Mouse (Mus musculus): ENCODE results near the gene Adprm. TPM values are rescaled to one million over a fixed set of nuclear protein-coding genes. Genes with fewer than 3 reads are reported as not detected.

Adprm gene
- polyA plus RNA-seq, 1 experiment from 2014 or later, result 17.3 TPM

DNA sequence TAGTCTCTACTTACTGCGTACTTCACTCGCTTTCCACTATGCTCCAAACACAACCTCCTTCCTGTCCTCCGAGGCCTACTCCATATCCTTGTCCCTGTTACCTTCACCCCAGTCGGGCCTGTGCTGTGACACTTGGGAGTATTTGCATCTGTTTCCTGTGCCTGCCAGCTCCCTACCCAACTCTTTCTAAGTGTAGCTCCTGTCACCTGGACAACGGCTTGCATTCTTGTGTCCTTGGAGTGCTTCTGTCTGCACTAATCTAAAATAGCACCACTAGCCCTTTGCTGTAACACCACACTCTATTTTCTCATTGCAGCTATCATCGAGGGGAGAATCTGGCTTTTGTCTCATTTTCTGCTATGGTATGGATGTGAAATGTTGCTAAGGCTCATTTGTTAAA, 11.9 kb downstream of the Adprm start:
- no peak overlapping the region for H3K4me2 ChIP-seq (replicated peaks; ENCODE audit: low read depth)
- TF ChIP-seq EP300 (optimal IDR thresholded peaks at IDR 0.05) (no peak), CTCF (IDR thresholded peaks at IDR 0.05; ENCODE audit: low read depth) (no peak)
- no peaks in the 10 kb centered on the region; the same call in 1 of the 2 replicates for H3K4me1 ChIP-seq (replicated peaks; ENCODE audit: control insufficient read depth, insufficient read depth)
- no peak overlapping the region for H3K27ac ChIP-seq (replicated peaks)
- H3K9ac ChIP-seq (ENCODE audit: low read length), result no peak overlapping the region
- H3K4me3 ChIP-seq (ENCODE audit: low read depth, low read length), result no peak overlapping the region
- ATAC-seq (ENCODE audit: low FRiP score, low TSS enrichment) (no peak), DNase-seq (ENCODE audit: low spot score) (no peak)
- WGBS, result 94% methylated on average over 6 of the region's 6 CpGs
- H3K9me3 ChIP-seq (ENCODE audit: control insufficient read depth, low read length), result no peaks in the 10 kb centered on the region
- H3K27me3 ChIP-seq (ENCODE audit: control insufficient read depth, insufficient read depth, low read length), result no peaks in the 10 kb centered on the region
- H3K36me3 ChIP-seq (ENCODE audit: control insufficient read depth, insufficient read depth, low read length), result peaks cover 4% of the 10 kb centered on the region

DNA sequence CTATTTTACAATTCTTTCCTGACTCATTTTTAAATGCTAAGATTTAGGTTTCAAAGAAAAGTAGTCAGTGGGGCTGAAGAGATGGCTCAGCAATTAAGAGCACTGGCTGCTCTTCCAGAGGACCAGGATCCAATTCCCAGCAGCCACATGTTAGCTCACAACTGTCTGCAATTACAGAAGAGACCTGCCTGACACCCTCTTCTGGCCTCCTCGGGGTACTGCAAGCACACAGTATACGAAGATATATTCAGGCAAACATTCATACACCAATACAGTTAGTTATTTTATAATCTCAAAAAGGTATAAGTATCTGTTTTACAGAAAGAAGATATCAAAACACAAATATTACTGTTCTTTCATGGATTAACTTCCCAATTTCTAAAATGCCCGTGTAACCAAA, 12.6 kb downstream of the Adprm start:
- Histone ChIP-seq H3K27ac (replicated peaks) (no peak overlapping the region), H3K9me3 (ENCODE audit: control insufficient read depth, low read length) (no peaks in the 10 kb centered on the region), H3K4me3 (ENCODE audit: low read depth, low read length) (no peak overlapping the region), H3K27me3 (ENCODE audit: control insufficient read depth, insufficient read depth, low read length) (no peaks in the 10 kb centered on the region), H3K4me2 (replicated peaks; ENCODE audit: low read depth) (no peak overlapping the region), H3K9ac (ENCODE audit: low read length) (no peak overlapping the region), H3K4me1 (replicated peaks; ENCODE audit: control insufficient read depth, insufficient read depth) (no peaks in the 10 kb centered on the region), H3K36me3 (ENCODE audit: control insufficient read depth, insufficient read depth, low read length) (peaks cover 4% of the 10 kb centered on the region)
- no peak for DNase-seq (ENCODE audit: low spot score)
- ATAC-seq (ENCODE audit: low FRiP score, low TSS enrichment), result no peak
- 96% methylated on average over 3 of the region's 3 CpGs for WGBS
- TF ChIP-seq CTCF (IDR thresholded peaks at IDR 0.05; ENCODE audit: low read depth) (peak; percentile 35), EP300 (optimal IDR thresholded peaks at IDR 0.05) (no peak)

- Histone ChIP-seq H3K36me3 (ENCODE audit: control insufficient read depth, insufficient read depth, low read length) (peaks cover 4% of the 10 kb centered on the region), H3K4me2 (replicated peaks; ENCODE audit: low read depth) (no peak overlapping the region), H3K27me3 (ENCODE audit: control insufficient read depth, insufficient read depth, low read length) (no peaks in the 10 kb centered on the region), H3K4me1 (replicated peaks; ENCODE audit: control insufficient read depth, insufficient read depth) (no peaks in the 10 kb centered on the region), H3K9ac (ENCODE audit: low read length) (no peak overlapping the region), H3K27ac (replicated peaks) (no peak overlapping the region), H3K4me3 (ENCODE audit: low read depth, low read length) (no peak overlapping the region), H3K9me3 (ENCODE audit: control insufficient read depth, low read length) (no peaks in the 10 kb centered on the region)
- 91% methylated on average over 9 of the region's 9 CpGs for WGBS
- ATAC-seq (ENCODE audit: low FRiP score, low TSS enrichment) (no peak), DNase-seq (ENCODE audit: low spot score) (no peak)
- TF ChIP-seq EP300 (optimal IDR thresholded peaks at IDR 0.05) (no peak), CTCF (IDR thresholded peaks at IDR 0.05; ENCODE audit: low read depth) (no peak)
Observed at GRCm38 (mm10) chr11:67036892-67037291, 15.5 kb downstream of the Adprm start.

GRCm38 (mm10) chr11:67036229-67036628, 16.2 kb downstream of the Adprm start:
- peaks cover 4% of the 10 kb centered on the region for H3K36me3 ChIP-seq (ENCODE audit: control insufficient read depth, insufficient read depth, low read length)
- H3K4me3 ChIP-seq (ENCODE audit: low read depth, low read length), result no peak overlapping the region
- H3K4me2 ChIP-seq (replicated peaks; ENCODE audit: low read depth), result no peak overlapping the region
- TF ChIP-seq EP300 (optimal IDR thresholded peaks at IDR 0.05) (no peak), CTCF (IDR thresholded peaks at IDR 0.05; ENCODE audit: low read depth) (no peak)
- whole genome bisulfite sequencing, result 79% methylated on average over 6 of the region's 6 CpGs
- no peaks in the 10 kb centered on the region for H3K9me3 ChIP-seq (ENCODE audit: control insufficient read depth, low read length)
- no peaks in the 10 kb centered on the region for H3K4me1 ChIP-seq (replicated peaks; ENCODE audit: control insufficient read depth, insufficient read depth)
- no peak for ATAC-seq (ENCODE audit: low FRiP score, low TSS enrichment)
- DNase-seq (ENCODE audit: low spot score), result no peak
- no peak overlapping the region for H3K9ac ChIP-seq (ENCODE audit: low read length)
- no peak overlapping the region for H3K27ac ChIP-seq (replicated peaks)
- H3K27me3 ChIP-seq (ENCODE audit: control insufficient read depth, insufficient read depth, low read length), result no peaks in the 10 kb centered on the region

GRCm38 (mm10) chr11:67034775-67035485, 17.5 kb downstream of the Adprm start:
- Histone ChIP-seq H3K36me3 (ENCODE audit: control insufficient read depth, insufficient read depth, low read length) (no peaks in the 10 kb centered on the region; the same call in 1 of the 2 replicates), H3K9me3 (ENCODE audit: control insufficient read depth, low read length) (no peaks in the 10 kb centered on the region), H3K4me3 (ENCODE audit: low read depth, low read length) (no peak overlapping the region), H3K27me3 (ENCODE audit: control insufficient read depth, insufficient read depth, low read length) (no peaks in the 10 kb centered on the region), H3K4me2 (replicated peaks; ENCODE audit: low read depth) (no peak overlapping the region), H3K9ac (ENCODE audit: low read length) (no peak overlapping the region), H3K27ac (replicated peaks) (no peak overlapping the region), H3K4me1 (replicated peaks; ENCODE audit: control insufficient read depth, insufficient read depth) (no peaks in the 10 kb centered on the region)
- 63% methylated on average over 4 of the region's 4 CpGs for WGBS
- no peak for ATAC-seq (ENCODE audit: low FRiP score, low TSS enrichment)
- no peak for DNase-seq (ENCODE audit: low spot score)
- TF ChIP-seq CTCF (IDR thresholded peaks at IDR 0.05; ENCODE audit: low read depth) (no peak), EP300 (optimal IDR thresholded peaks at IDR 0.05) (no peak)

GRCm38 (mm10) chr11:67031603-67031915, 20.8 kb downstream of the Adprm start:
- WGBS, result 50% methylated on average over 2 of the region's 2 CpGs
- ATAC-seq (ENCODE audit: low FRiP score, low TSS enrichment) (peak; percentile 73), DNase-seq (ENCODE audit: low spot score) (no peak)
- no peak overlapping the region for H3K9ac ChIP-seq (ENCODE audit: low read length)
- H3K4me3 ChIP-seq (ENCODE audit: low read depth, low read length), result no peak overlapping the region
- H3K27me3 ChIP-seq (ENCODE audit: control insufficient read depth, insufficient read depth, low read length), result no peaks in the 10 kb centered on the region
- no peak overlapping the region for H3K27ac ChIP-seq (replicated peaks)
- H3K4me1 ChIP-seq (replicated peaks; ENCODE audit: control insufficient read depth, insufficient read depth), result no peaks in the 10 kb centered on the region
- H3K36me3 ChIP-seq (ENCODE audit: control insufficient read depth, insufficient read depth, low read length), result no peaks in the 10 kb centered on the region
- no peak overlapping the region for H3K4me2 ChIP-seq (replicated peaks; ENCODE audit: low read depth)
- TF ChIP-seq CTCF (IDR thresholded peaks at IDR 0.05; ENCODE audit: low read depth) (no peak), EP300 (optimal IDR thresholded peaks at IDR 0.05) (no peak)
- H3K9me3 ChIP-seq (ENCODE audit: control insufficient read depth, low read length), result no peaks in the 10 kb centered on the region

All from stomach, postnatal 0 days (tissue).